Mouse (Mus musculus): Measurements from ENCODE around the gene Il10. TPM values are rescaled to one million over a fixed set of nuclear protein-coding genes. Genes with fewer than 3 reads are reported as not detected.

Gene Il10
- 0.69 TPM for polyA plus RNA-seq (2014; fragmentation: Illumina TruSeq; extraction: RNeasy Lipid Tissue Mini Kit (QIAGEN cat#74804); ENCODE audit: low read depth, low replicate concordance)

GRCm38 (mm10) chr1:131019492-131020098, at the start of gene Il10:
TSS of gene Il10 (plus strand) at chr1:131019845.

Other genes starting within 250 kb of the Il10 start
- 0.73 TPM for gene Fcamr, start 218.9 kb upstream of the Il10 start, polyA plus RNA-seq (2014; fragmentation: Illumina TruSeq; extraction: RNeasy Lipid Tissue Mini Kit (QIAGEN cat#74804); ENCODE audit: low read depth, low replicate concordance)
- 2,676 TPM for gene Pigr, start 193.2 kb upstream of the Il10 start, polyA plus RNA-seq (2014; fragmentation: Illumina TruSeq; extraction: RNeasy Lipid Tissue Mini Kit (QIAGEN cat#74804); ENCODE audit: low read depth, low replicate concordance)
- 8.6 TPM for gene Fcmr, start 154.2 kb upstream of the Il10 start, polyA plus RNA-seq (2014; fragmentation: Illumina TruSeq; extraction: RNeasy Lipid Tissue Mini Kit (QIAGEN cat#74804); ENCODE audit: low read depth, low replicate concordance)
- not detected for gene Il24, start 132.4 kb upstream of the Il10 start, polyA plus RNA-seq (2014; fragmentation: Illumina TruSeq; extraction: RNeasy Lipid Tissue Mini Kit (QIAGEN cat#74804); ENCODE audit: low read depth, low replicate concordance)
- gene Il20, start 108.4 kb upstream of the Il10 start, polyA plus RNA-seq (2014; fragmentation: Illumina TruSeq; extraction: RNeasy Lipid Tissue Mini Kit (QIAGEN cat#74804); ENCODE audit: low read depth, low replicate concordance), result not detected
- not detected for gene Il19, start 79.7 kb upstream of the Il10 start, polyA plus RNA-seq (2014; fragmentation: Illumina TruSeq; extraction: RNeasy Lipid Tissue Mini Kit (QIAGEN cat#74804); ENCODE audit: low read depth, low replicate concordance)
- gene Mapkapk2, start 78.0 kb downstream of the Il10 start, polyA plus RNA-seq (2014; fragmentation: Illumina TruSeq; extraction: RNeasy Lipid Tissue Mini Kit (QIAGEN cat#74804); ENCODE audit: low read depth, low replicate concordance), result 25.1 TPM
- gene Dyrk3, start 118.5 kb downstream of the Il10 start, polyA plus RNA-seq (2014; fragmentation: Illumina TruSeq; extraction: RNeasy Lipid Tissue Mini Kit (QIAGEN cat#74804); ENCODE audit: low read depth, low replicate concordance), result 0.47 TPM
- gene Eif2d, start 133.3 kb downstream of the Il10 start, polyA plus RNA-seq (2014; fragmentation: Illumina TruSeq; extraction: RNeasy Lipid Tissue Mini Kit (QIAGEN cat#74804); ENCODE audit: low read depth, low replicate concordance), result 23.8 TPM
- gene Rassf5, start 225.4 kb downstream of the Il10 start, polyA plus RNA-seq (2014; fragmentation: Illumina TruSeq; extraction: RNeasy Lipid Tissue Mini Kit (QIAGEN cat#74804); ENCODE audit: low read depth, low replicate concordance), result 4.7 TPM

Measured in sigmoid colon, adult 10 weeks (tissue).